Mouse (Mus musculus) thymus, postnatal 10 days (tissue): ENCODE measurements around the gene Azi2.

Experiments
- DNase-seq, 2 experiments: peaks; one replicate each; pipeline ENCODE4 v3.0.0; 2021; ENCODE audit warnings: low spot score in 2 of 2

The Azi2 gene

DNA sequence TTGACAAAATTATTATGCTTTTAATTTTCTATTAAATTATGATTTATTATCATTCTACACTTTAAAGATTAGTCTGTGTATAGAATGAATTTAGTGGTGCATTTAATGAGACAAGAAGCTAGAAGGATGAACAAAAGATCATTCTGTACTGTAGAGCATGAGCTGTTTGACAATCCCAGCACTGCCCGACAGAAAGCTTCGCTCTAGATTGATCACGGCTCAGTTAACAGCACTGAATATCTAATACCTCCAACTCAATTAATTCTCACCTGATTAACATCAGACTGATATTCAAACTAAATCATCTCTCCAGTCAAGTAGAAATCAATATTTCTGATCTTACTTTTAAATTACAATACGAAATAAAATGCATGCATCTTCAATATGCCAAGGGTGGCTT lies 43.5 kb downstream of the Azi2 start:
- no peak for DNase-seq

DNA sequence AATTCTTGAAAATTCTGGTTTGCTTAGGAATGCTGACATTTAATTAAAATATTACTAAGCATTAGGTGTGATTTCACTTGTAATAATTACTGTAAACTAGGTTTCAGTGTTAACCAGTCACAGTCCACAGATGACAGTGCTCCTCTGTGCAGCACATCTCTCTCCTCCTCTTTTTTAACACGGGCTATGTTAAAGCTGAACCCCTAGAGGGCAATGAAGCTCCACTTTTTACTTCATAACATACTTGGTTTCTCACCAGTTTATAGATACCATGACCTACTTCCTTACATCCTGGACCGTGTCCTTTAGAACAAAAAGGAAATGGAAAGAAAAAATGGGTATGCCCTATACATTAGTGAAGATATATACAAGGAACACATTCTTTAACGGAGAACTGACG lies 59.1 kb downstream of the Azi2 start:
- DNase-seq = peak in 1 of 2 experiments; percentile 38

DNA sequence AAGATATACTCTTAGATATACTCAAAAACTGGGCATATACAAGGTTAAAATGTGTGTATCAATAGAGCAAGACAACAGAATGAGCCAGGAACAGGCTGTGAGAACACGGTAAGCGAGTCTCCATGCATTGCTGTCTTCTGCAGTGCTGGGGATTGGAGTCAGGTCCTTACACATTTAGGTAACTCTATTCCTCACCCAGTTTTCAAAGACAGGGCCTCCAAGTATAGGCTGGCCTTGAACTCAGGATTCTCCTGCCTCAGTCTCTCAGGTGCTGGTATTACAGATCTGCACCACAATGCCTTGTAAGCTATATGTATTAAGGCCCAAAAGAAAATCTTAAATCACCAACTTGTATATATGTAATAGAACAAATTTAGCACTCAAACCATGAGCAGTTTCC lies 60.2 kb downstream of the Azi2 start:
- no peak for DNase-seq

DNA sequence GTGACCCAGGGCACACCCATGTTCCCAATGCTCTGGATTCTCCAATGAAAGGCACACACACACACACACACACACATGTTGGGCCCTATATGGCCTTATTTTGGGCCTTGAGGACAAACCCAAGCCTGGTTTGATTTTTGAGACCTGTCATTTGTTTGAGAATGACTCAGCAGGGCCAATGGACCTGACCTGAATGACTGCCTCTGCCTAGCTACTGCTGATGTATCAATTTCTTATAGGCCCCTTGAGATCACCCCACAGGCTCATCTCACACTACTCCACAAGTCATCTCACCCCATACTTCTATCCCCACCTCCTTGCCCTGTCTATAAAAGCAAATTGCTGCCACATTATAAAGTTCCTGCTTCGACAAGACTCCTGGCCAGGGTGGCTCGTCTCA lies 61.5 kb downstream of the Azi2 start:
- DNase-seq = no peak

DNA sequence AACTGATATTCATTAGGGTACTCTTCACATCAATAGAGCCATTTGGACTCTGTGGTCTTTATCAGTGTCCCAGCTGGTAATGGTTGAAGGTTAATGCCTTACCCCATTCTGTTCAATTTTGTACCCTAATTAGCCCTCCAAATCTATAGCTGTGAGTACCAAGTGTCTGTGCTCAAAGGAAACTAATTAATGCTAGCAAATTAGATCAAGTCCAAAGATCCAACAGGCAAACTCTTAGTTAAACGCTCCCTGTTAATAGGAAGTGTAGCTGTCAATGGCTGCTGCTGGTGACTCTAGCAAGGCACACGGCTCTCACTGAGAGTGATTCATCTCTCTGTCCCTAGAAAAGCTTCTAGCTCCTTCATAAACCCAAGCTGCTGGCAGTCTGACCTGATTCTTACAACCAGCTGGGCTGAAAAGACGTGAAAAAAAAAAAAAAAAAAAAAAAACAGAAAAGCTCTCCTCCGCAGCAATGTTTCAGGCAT lies 68.3 kb downstream of the Azi2 start:
- DNase-seq = no peak

GRCm38 (mm10) chr9:118109697-118110359 lies 69.5 kb downstream of the Azi2 start:
- DNase-seq = no peak

DNA sequence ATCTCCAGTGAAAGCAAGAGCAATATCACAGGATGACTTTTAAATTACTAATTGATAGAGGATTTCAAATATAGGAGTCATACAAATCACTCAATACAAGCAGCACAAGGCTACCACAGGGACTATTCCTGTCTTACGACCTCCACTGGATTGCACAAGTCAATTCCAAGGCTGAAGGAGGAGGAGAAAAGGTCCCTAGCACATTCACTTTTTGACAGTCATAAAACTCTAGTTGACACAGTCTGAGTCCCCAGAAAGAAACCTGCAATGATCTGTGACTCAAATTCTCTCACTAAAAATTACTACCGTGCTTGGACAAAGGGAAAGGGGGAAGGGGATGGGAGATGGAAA lies 70.0 kb downstream of the Azi2 start:
- DNase-seq = no peak
